Mouse (Mus musculus): ENCODE measurements around the gene Arhgef26. TPM values are rescaled to one million over a fixed set of nuclear protein-coding genes. Genes with fewer than 3 reads are reported as not detected.

The Arhgef26 gene
- polyA plus RNA-seq, 1 experiment from 2014 or later = 34.4 TPM

DNA sequence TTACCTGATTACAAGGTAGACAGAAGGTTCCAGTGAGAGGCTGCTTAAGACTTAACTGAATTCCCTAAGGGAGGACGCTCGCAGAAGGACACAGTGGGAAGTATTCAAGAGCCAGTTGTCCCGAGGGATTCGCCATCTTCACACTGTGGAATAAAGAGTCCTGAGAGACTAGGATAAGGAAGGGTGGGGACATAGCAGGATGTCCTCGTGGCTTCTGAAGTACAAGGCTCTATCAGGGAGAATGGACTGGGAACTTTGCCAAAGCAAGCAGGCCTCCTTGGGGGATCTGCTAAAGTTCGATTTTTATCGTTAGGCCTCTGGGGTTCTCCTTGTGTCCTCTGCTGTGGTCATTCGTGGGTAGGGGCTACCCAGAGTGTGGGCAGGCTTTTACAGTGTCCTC is 109.0 kb downstream of the Arhgef26 start:
- H3K9ac ChIP-seq (replicated peaks; ENCODE audit: low read depth) = no peak overlapping the region
- no peaks in the 10 kb centered on the region for H3K4me1 ChIP-seq (ENCODE audit: insufficient read depth, low read depth, low read length)
- no peaks in the 10 kb centered on the region for H3K9me3 ChIP-seq (ENCODE audit: low read length)
- H3K36me3 ChIP-seq (ENCODE audit: insufficient read depth, low read length) = peaks cover 11% of the 10 kb centered on the region; the same call in 1 of the 2 replicates
- peak overlapping the region; percentile 16; the same call in 1 of the 2 replicates for H3K27ac ChIP-seq (ENCODE audit: low read length)
- no peaks in the 10 kb centered on the region for H3K27me3 ChIP-seq (replicated peaks; ENCODE audit: insufficient read depth, low read length)
- DNase-seq (ENCODE audit: low spot score) (peak; percentile 53), ATAC-seq (peak; percentile 46; the same call in 1 of the 2 replicates)
- H3K4me2 ChIP-seq (replicated peaks; ENCODE audit: low read depth, low read length) = no peak overlapping the region
- TF ChIP-seq CTCF (IDR thresholded peaks at IDR 0.05) (no peak), EP300 (IDR thresholded peaks at IDR 0.05) (peak; percentile 64)
- 35% methylated on average over 8 of the region's 8 CpGs for WGBS
- H3K4me3 ChIP-seq (ENCODE audit: low read depth, low read length) = no peak overlapping the region

DNA sequence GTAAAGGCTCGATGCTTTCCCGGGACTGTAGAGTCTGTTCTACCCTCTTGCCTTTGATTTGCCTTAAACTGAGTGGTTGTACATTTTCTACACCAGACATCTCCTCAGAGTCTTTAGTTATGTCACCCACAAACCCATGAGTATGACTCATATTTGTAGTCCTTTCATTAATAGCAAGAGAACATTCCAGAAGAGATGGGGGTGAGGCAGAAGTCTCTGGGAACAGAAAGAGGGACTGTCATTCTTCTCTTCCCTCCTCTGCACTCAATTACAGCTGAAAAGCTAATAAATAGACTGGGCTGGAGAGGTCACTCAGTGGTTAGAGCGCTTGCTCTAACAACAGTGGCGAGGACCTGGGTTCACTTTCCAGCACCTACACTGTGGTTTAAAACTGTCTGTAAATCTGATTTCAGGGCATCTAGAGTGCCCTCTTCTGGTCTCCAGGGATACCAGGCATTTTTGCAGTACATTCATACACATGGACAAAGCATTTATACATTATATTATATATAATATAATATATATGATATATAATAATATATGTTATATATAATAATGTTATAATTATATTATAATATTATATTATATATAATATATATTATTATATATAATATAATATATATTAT is 111.8 kb downstream of the Arhgef26 start:
- TF ChIP-seq CTCF (IDR thresholded peaks at IDR 0.05) (peak; percentile 36; the same call in 1 of the 2 replicates), EP300 (IDR thresholded peaks at IDR 0.05) (peak; percentile 62)
- H3K27ac ChIP-seq (ENCODE audit: low read length) = no peak overlapping the region
- H3K27me3 ChIP-seq (replicated peaks; ENCODE audit: insufficient read depth, low read length) = no peaks in the 10 kb centered on the region
- no peak overlapping the region for H3K9ac ChIP-seq (replicated peaks; ENCODE audit: low read depth)
- DNase-seq (ENCODE audit: low spot score) (no peak), ATAC-seq (peak; percentile 36)
- H3K4me2 ChIP-seq (replicated peaks; ENCODE audit: low read depth, low read length) = no peak overlapping the region
- H3K4me3 ChIP-seq (ENCODE audit: low read depth, low read length) = no peak overlapping the region
- peaks cover 11% of the 10 kb centered on the region; the same call in 1 of the 2 replicates for H3K36me3 ChIP-seq (ENCODE audit: insufficient read depth, low read length)
- peaks cover 3% of the 10 kb centered on the region; the same call in 1 of the 2 replicates for H3K4me1 ChIP-seq (ENCODE audit: insufficient read depth, low read depth, low read length)
- 87% methylated on average over 4 of the region's 4 CpGs for WGBS
- no peaks in the 10 kb centered on the region for H3K9me3 ChIP-seq (ENCODE audit: low read length)

DNA sequence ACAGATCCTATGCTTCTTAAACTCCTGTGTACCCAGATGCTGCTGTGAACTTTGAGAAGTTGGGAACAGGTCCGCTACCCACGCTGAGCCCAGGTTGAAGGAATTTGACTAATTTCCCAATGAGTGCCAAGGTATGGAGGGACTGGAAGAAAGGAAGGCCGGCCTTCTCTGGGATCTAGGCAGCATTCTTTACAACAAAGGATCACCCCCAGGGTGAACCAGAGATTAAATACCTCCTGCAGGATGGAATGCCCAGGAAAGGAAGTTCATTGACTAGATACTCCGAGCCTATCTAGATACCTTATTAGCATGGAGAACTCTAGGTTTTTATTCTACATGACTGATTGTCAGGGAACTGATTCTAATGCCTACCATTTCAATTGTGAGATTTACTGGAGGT is 114.8 kb downstream of the Arhgef26 start:
- no peak for DNase-seq (ENCODE audit: low spot score)
- Histone ChIP-seq H3K9ac (replicated peaks; ENCODE audit: low read depth) (no peak overlapping the region), H3K27ac (ENCODE audit: low read length) (no peak overlapping the region), H3K4me3 (ENCODE audit: low read depth, low read length) (no peak overlapping the region), H3K36me3 (ENCODE audit: insufficient read depth, low read length) (peaks cover 10% of the 10 kb centered on the region; the same call in 1 of the 2 replicates), H3K4me1 (ENCODE audit: insufficient read depth, low read depth, low read length) (peaks cover 3% of the 10 kb centered on the region; the same call in 1 of the 2 replicates), H3K27me3 (replicated peaks; ENCODE audit: insufficient read depth, low read length) (no peaks in the 10 kb centered on the region), H3K4me2 (replicated peaks; ENCODE audit: low read depth, low read length) (no peak overlapping the region), H3K9me3 (ENCODE audit: low read length) (no peaks in the 10 kb centered on the region)
- TF ChIP-seq EP300 (IDR thresholded peaks at IDR 0.05) (no peak), CTCF (IDR thresholded peaks at IDR 0.05) (no peak)
- ATAC-seq = no peak
- WGBS = 62% methylated on average over 4 of the region's 4 CpGs

DNA sequence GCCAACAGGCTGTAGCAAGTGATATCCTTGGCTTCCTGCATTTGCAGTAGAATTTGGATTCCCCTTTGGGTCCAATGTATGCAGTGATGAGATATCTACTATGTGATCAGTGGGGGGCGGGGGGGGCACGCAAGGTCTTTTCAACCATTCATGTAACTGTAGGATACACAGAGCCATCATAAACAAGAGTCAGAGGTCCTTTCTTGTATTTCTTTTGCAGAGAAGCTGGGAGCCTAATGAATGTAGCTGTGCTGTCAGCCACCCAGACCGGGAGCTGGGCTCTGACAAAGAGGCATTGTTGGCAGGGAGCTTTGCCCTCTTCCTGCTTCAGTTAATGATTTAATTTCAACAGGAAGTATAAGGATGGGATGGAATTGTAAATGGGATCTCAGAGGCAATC is 116.0 kb downstream of the Arhgef26 start:
- Histone ChIP-seq H3K36me3 (ENCODE audit: insufficient read depth, low read length) (peaks cover 4% of the 10 kb centered on the region; the same call in 1 of the 2 replicates), H3K27ac (ENCODE audit: low read length) (peak overlapping the region; percentile 38; the same call in 1 of the 2 replicates), H3K9ac (replicated peaks; ENCODE audit: low read depth) (no peak overlapping the region), H3K4me3 (ENCODE audit: low read depth, low read length) (no peak overlapping the region), H3K4me2 (replicated peaks; ENCODE audit: low read depth, low read length) (no peak overlapping the region), H3K27me3 (replicated peaks; ENCODE audit: insufficient read depth, low read length) (no peaks in the 10 kb centered on the region), H3K4me1 (ENCODE audit: insufficient read depth, low read depth, low read length) (peaks cover 3% of the 10 kb centered on the region; the same call in 1 of the 2 replicates), H3K9me3 (ENCODE audit: low read length) (no peaks in the 10 kb centered on the region)
- DNase-seq (ENCODE audit: low spot score) = peak; percentile 21
- ATAC-seq = peak; percentile 54; the same call in 1 of the 2 replicates
- no peak for TF ChIP-seq CTCF (IDR thresholded peaks at IDR 0.05)
- 0 out of 2 replicates have a peak, but pooled peaks have one; percentile 30 for TF ChIP-seq EP300 (IDR thresholded peaks at IDR 0.05)
- 32% methylated on average over 3 of the region's 3 CpGs for WGBS

DNA sequence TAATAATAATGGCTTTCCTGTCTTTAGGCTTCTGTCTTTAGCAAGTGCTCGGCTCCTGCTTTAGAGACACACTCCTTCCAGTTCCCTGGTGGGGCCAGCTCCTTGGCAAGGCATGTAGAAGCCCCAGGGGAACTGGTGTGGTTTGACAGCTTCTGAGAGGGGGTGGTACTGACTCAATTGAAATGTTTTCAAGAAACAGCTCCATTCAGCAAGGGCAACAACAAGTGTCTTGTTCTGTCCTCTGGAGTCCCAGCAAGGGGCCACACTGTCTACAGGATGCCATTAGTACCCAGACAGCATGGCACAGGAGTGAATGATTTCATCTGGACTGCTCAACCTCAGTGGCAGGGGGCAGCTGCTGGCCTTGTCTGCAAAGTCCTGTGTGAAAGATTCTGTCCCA is 117.7 kb downstream of the Arhgef26 start:
- Histone ChIP-seq H3K4me2 (replicated peaks; ENCODE audit: low read depth, low read length) (no peak overlapping the region), H3K27ac (ENCODE audit: low read length) (no peak overlapping the region), H3K4me3 (ENCODE audit: low read depth, low read length) (no peak overlapping the region), H3K36me3 (ENCODE audit: insufficient read depth, low read length) (peaks cover 10% of the 10 kb centered on the region; the same call in 1 of the 2 replicates), H3K9me3 (ENCODE audit: low read length) (no peaks in the 10 kb centered on the region), H3K27me3 (replicated peaks; ENCODE audit: insufficient read depth, low read length) (no peaks in the 10 kb centered on the region), H3K4me1 (ENCODE audit: insufficient read depth, low read depth, low read length) (peaks cover 3% of the 10 kb centered on the region; the same call in 1 of the 2 replicates), H3K9ac (replicated peaks; ENCODE audit: low read depth) (no peak overlapping the region)
- DNase-seq (ENCODE audit: low spot score) = no peak
- ATAC-seq = no peak
- WGBS = 70% methylated on average over 1 of the region's 1 CpGs
- TF ChIP-seq EP300 (IDR thresholded peaks at IDR 0.05) (no peak), CTCF (IDR thresholded peaks at IDR 0.05) (no peak)

DNA sequence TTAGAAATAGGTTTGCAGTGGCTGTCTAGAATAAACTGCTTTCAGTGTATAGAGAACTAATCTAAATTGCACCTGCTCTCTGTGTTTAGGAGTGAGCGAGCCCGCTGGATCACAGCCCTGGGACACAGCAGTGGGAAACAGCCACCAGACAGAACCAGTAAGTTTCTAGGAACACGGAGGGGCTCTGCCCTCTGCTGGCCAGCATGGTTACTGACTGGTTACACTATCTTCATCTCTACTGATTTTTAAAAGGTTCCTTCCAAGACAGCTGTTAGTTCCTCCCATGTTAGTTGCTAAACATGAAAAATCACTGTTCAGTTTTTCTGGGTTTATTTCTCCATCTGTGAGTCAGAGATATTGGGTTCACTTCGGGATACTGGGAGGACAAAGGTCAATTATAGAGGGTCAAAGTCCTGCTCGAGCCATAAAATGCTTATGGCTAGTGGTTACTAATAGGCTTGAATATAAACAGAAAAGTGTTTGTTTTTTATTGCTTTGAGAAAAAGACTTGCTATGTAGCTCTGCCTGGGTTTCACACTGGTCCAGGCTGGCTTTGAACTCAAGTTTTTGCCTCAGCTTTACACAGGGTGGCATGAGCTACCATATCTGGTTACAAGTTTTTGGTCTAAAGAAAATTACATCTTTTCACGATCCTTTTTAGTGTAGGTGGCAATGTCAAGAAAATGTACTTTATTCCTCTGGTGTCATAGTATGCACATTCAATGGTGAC is 120.3 kb downstream of the Arhgef26 start:
- ATAC-seq = peak; percentile 78
- H3K27me3 ChIP-seq (replicated peaks; ENCODE audit: insufficient read depth, low read length) = no peaks in the 10 kb centered on the region

More for the DNA sequence above, 120.3 kb downstream of the Arhgef26 start:
- Histone ChIP-seq H3K4me2 (replicated peaks; ENCODE audit: low read depth, low read length) (no peak overlapping the region), H3K9ac (replicated peaks; ENCODE audit: low read depth) (no peak overlapping the region), H3K27ac (ENCODE audit: low read length) (no peak overlapping the region), H3K9me3 (ENCODE audit: low read length) (no peaks in the 10 kb centered on the region), H3K4me1 (ENCODE audit: insufficient read depth, low read depth, low read length) (peaks cover 3% of the 10 kb centered on the region; the same call in 1 of the 2 replicates), H3K4me3 (ENCODE audit: low read depth, low read length) (no peak overlapping the region), H3K36me3 (ENCODE audit: insufficient read depth, low read length) (peaks cover 14% of the 10 kb centered on the region; the same call in 1 of the 2 replicates)
- TF ChIP-seq EP300 (IDR thresholded peaks at IDR 0.05) (no peak), CTCF (IDR thresholded peaks at IDR 0.05) (peak; percentile 88)
- DNase-seq (ENCODE audit: low spot score) = peak; percentile 79
- 37% methylated on average over 6 of the region's 6 CpGs for WGBS
